ENCODE assay signal across 13 mouse cellular contexts in genomic region chr10:37220434-37220833, GRCm38 (mm10).
DNase-seq lines count a peak whose midpoint lies in the region; ATAC-seq and TF ChIP-seq lines count a peak whose summit lies in the region.
"Had no signal": no experiment of that assay in that cellular context is flagged by ENCODE, and none has a peak within 500 bp of the region (broad histone marks: within the 10 kb centered on the region; RNA-seq: fewer than 3 reads in every experiment).

No protein-coding gene starts in this region.

- H3K9ac ChIP-seq in lung, embryonic 14.5 days = no peak overlapping the region
- no peak overlapping the region for H3K9ac ChIP-seq in liver, embryonic 11.5 days (ENCODE audit: low read depth, low read length)
- no peak overlapping the region for H3K9ac ChIP-seq in stomach, postnatal 0 days (ENCODE audit: low read length)
- H3K9ac ChIP-seq: forebrain, postnatal 0 days; limb, embryonic 13.5 days; neural tube, embryonic 12.5 days had no signal

- no peaks in the 10 kb centered on the region for H3K4me1 ChIP-seq in lung, embryonic 14.5 days (ENCODE audit: insufficient read depth)
- peaks cover 18% of the 10 kb centered on the region for H3K4me1 ChIP-seq in liver, embryonic 11.5 days (replicated peaks; ENCODE audit: control insufficient read depth, insufficient read depth, low read length)
- no peaks in the 10 kb centered on the region for H3K4me1 ChIP-seq in stomach, postnatal 0 days (replicated peaks; ENCODE audit: control insufficient read depth, insufficient read depth)
- H3K4me1 ChIP-seq: limb, embryonic 13.5 days; neural tube, embryonic 12.5 days had no signal

- DNase-seq in heart, adult 18-20 months = peak; percentile 36 to 38
- DNase-seq in heart, postnatal 14 days = no peak
- DNase-seq in lung, embryonic 14.5 days = no peak
- no peak for DNase-seq in lung, postnatal 25 days (ENCODE audit: low spot score)
- no peak for DNase-seq in liver, embryonic 11.5 days (ENCODE audit: low spot score)
- DNase-seq in stomach, postnatal 0 days (ENCODE audit: low spot score) = no peak
- DNase-seq in thymus, postnatal 10 days (ENCODE audit: low spot score in 2 of 2) = no peak
- no peak for DNase-seq in right cerebral cortex, postnatal 4 days
- DNase-seq: cerebellum, postnatal 25 days; forebrain, postnatal 0 days had no signal

- no peaks in the 10 kb centered on the region for H3K9me3 ChIP-seq in lung, embryonic 14.5 days (ENCODE audit: low read depth, low read length)
- no peaks in the 10 kb centered on the region for H3K9me3 ChIP-seq in liver, embryonic 11.5 days (ENCODE audit: control insufficient read depth, low read length)
- H3K9me3 ChIP-seq in stomach, postnatal 0 days (ENCODE audit: control insufficient read depth, low read length) = no peaks in the 10 kb centered on the region
- H3K9me3 ChIP-seq: limb, embryonic 13.5 days; megakaryocyte, embryonic 14.5 days; neural tube, embryonic 12.5 days had no signal

- no peak for TF ChIP-seq CTCF in lung, embryonic 14.5 days (IDR thresholded peaks at IDR 0.05; ENCODE audit: low read depth)
- TF ChIP-seq CTCF in stomach, postnatal 0 days (IDR thresholded peaks at IDR 0.05; ENCODE audit: low read depth) = no peak

- H3K4me2 ChIP-seq in lung, embryonic 14.5 days = no peak overlapping the region
- no peak overlapping the region for H3K4me2 ChIP-seq in liver, embryonic 11.5 days
- no peak overlapping the region for H3K4me2 ChIP-seq in stomach, postnatal 0 days (replicated peaks; ENCODE audit: low read depth)
- H3K4me2 ChIP-seq: limb, embryonic 13.5 days; neural tube, embryonic 12.5 days had no signal

- WGBS in lung, embryonic 14.5 days = 34% methylated on average over 3 of the region's 3 CpGs
- 16% methylated on average over 3 of the region's 3 CpGs for WGBS in liver, embryonic 11.5 days
- 27% methylated on average over 3 of the region's 3 CpGs for WGBS in stomach, postnatal 0 days

- no peak overlapping the region for H3K4me3 ChIP-seq in lung, embryonic 14.5 days (ENCODE audit: low read depth, low read length)
- no peak overlapping the region for H3K4me3 ChIP-seq in liver, embryonic 11.5 days (ENCODE audit: low read depth, low read length)
- no peak overlapping the region for H3K4me3 ChIP-seq in stomach, postnatal 0 days (ENCODE audit: low read depth, low read length)
- H3K4me3 ChIP-seq: limb, embryonic 13.5 days; megakaryocyte, embryonic 14.5 days; neural tube, embryonic 12.5 days had no signal

- H3K36me3 ChIP-seq in lung, embryonic 14.5 days (ENCODE audit: insufficient read depth) = no peaks in the 10 kb centered on the region
- H3K36me3 ChIP-seq in liver, embryonic 11.5 days (ENCODE audit: control insufficient read depth, insufficient read depth, low read length) = no peaks in the 10 kb centered on the region
- H3K36me3 ChIP-seq in stomach, postnatal 0 days (ENCODE audit: control insufficient read depth, insufficient read depth, low read length) = no peaks in the 10 kb centered on the region
- H3K36me3 ChIP-seq: limb, embryonic 13.5 days; neural tube, embryonic 12.5 days had no signal

- H3K27ac ChIP-seq in lung, embryonic 14.5 days (ENCODE audit: low read depth) = no peak overlapping the region
- H3K27ac ChIP-seq in liver, embryonic 11.5 days (ENCODE audit: low read depth, low read length) = 0 out of 2 replicates have a peak overlapping the region, but pooled peaks have one; percentile 4
- no peak overlapping the region for H3K27ac ChIP-seq in stomach, postnatal 0 days (replicated peaks)
- H3K27ac ChIP-seq: limb, embryonic 13.5 days; neural tube, embryonic 12.5 days had no signal

- ATAC-seq in lung, embryonic 14.5 days (ENCODE audit: insufficient read depth) = peak; percentile 38; the same call in 1 of the 2 replicates
- ATAC-seq in liver, embryonic 11.5 days (replicated peaks; ENCODE audit: low FRiP score) = peak; percentile 45
- ATAC-seq in stomach, postnatal 0 days (ENCODE audit: low FRiP score, low TSS enrichment) = 0 out of 2 replicates have a peak, but pooled peaks have one; percentile 51
- ATAC-seq: forebrain, postnatal 0 days had no signal

- H3K27me3 ChIP-seq in lung, embryonic 14.5 days (ENCODE audit: insufficient read depth, low read length) = no peaks in the 10 kb centered on the region
- no peaks in the 10 kb centered on the region for H3K27me3 ChIP-seq in liver, embryonic 11.5 days (replicated peaks; ENCODE audit: control insufficient read depth, insufficient read depth, low read length)
- no peaks in the 10 kb centered on the region for H3K27me3 ChIP-seq in stomach, postnatal 0 days (ENCODE audit: control insufficient read depth, insufficient read depth, low read length)
- H3K27me3 ChIP-seq: limb, embryonic 13.5 days; megakaryocyte, embryonic 14.5 days; neural tube, embryonic 12.5 days had no signal

- TF ChIP-seq EP300 in stomach, postnatal 0 days (optimal IDR thresholded peaks at IDR 0.05) = no peak

- intact Hi-C loops in heart, postnatal 14 days (cut with DNase I) = no loop called here

Comparison
In these comparisons a context has a peak if more than half of its experiments do, and no peak if none do; other contexts are left out.
1. DNase-seq: peak in heart, adult 18-20 months (2 of 2); none in heart, postnatal 14 days (0 of 2), lung, embryonic 14.5 days (single experiment), lung, postnatal 25 days (single experiment), liver, embryonic 11.5 days (single experiment), stomach, postnatal 0 days (single experiment), thymus, postnatal 10 days (0 of 2) and right cerebral cortex, postnatal 4 days (single experiment).
2. Peak in every context shown above with its lines, with median percentiles within 50 percentile points of each other: ATAC-seq.